Mouse (Mus musculus) heart, embryonic 12.5 days (tissue): ENCODE results near the gene Trim17. TPM values are rescaled to one million over a fixed set of nuclear protein-coding genes. Genes with fewer than 3 reads are reported as not detected.
"Not testable (repeated sequence)": the region's sequence is repeated elsewhere in the genome, so short reads cannot be mapped to it uniquely, and the experiment has no call there.

Experiments used
- ATAC-seq: fragments of 200-750 bp; cut with Nextera tagmentation; 2 replicates; pipeline ENCODE4 v1.8.0; 2017; ENCODE audit warnings: moderate TSS enrichment, moderate library complexity; ENCODE audit not compliant: insufficient number of reproducible peaks, low FRiP score
- H3K27ac ChIP-seq: fragments of 300-500 bp; sonication (generic); 2 replicates; pipeline ENCODE4 v1.5.1; 2016; ENCODE audit warnings: mild to moderate bottlenecking, moderate library complexity; ENCODE audit not compliant: poor library complexity, severe bottlenecking
- H3K27me3 ChIP-seq: fragments of 300-500 bp; sonication (generic); replicated peaks from 2 replicates; pipeline ENCODE4 v1.6.1; 2016; ENCODE audit warnings: mild to moderate bottlenecking, moderate library complexity
- H3K36me3 ChIP-seq: fragments of 300-500 bp; sonication (generic); 2 replicates; pipeline ENCODE4 v1.6.1; 2016; ENCODE audit warnings: mild to moderate bottlenecking, moderate library complexity
- H3K4me1 ChIP-seq: fragments of 300-500 bp; sonication (generic); replicated peaks from 2 replicates; pipeline ENCODE4 v1.6.1; 2016; ENCODE audit warnings: mild to moderate bottlenecking
- H3K4me2 ChIP-seq: fragments of 300-500 bp; sonication (generic); 2 replicates; pipeline ENCODE4 v1.6.1; 2016; ENCODE audit warnings: mild to moderate bottlenecking, moderate library complexity
- H3K4me3 ChIP-seq: fragments of 300-500 bp; sonication (generic); 2 replicates; pipeline ENCODE4 v1.5.1; 2016; ENCODE audit warnings: mild to moderate bottlenecking
- H3K9ac ChIP-seq: fragments of 300-500 bp; sonication (generic); 2 replicates; pipeline ENCODE4 v1.6.1; 2016; ENCODE audit warnings: mild to moderate bottlenecking, moderate library complexity
- H3K9me3 ChIP-seq: fragments of 300-500 bp; sonication (generic); replicated peaks from 2 replicates; pipeline ENCODE4 v1.6.1; 2016; ENCODE audit warnings: mild to moderate bottlenecking, moderate library complexity
- WGBS: fragments of 180-500 bp; shearing (Covaris S2); methylation state at CpG from one replicate; pipeline ENCODE4 v1.1.7; 2016; 5-methylcytosine and 5-hydroxymethylcytosine counted together
- polyA plus RNA-seq: library from polyadenylated mRNA; unstranded; fragments of >200 nt; fragmentation: Nextera tagmentation; extraction: Ambion mirVana; gene quantifications from 2 replicates; pipeline ENCODE4 v1.2.1, GENCODE M21; 2016

The Trim17 gene
- polyA plus RNA-seq, 1 experiment from 2014 or later = 1.1 TPM

GRCm38 (mm10) chr11:58947798-58948528, 6.5 kb upstream of the Trim17 start:
- H3K9ac ChIP-seq = peak overlapping the region; percentile 46; the same call in 1 of the 2 replicates
- ATAC-seq = no peak
- peaks cover 47% of the 10 kb centered on the region for H3K27me3 ChIP-seq
- H3K9me3 ChIP-seq = no peaks in the 10 kb centered on the region
- peak overlapping the region; percentile 69; the same call in 1 of the 2 replicates for H3K27ac ChIP-seq
- H3K4me1 ChIP-seq = peaks cover 10% of the 10 kb centered on the region; the same call in 1 of the 2 replicates
- peak overlapping the region; percentile 42 for H3K4me3 ChIP-seq
- WGBS = 16% methylated on average over 23 of the region's 23 CpGs
- peak overlapping the region; percentile 71 for H3K4me2 ChIP-seq
- H3K36me3 ChIP-seq = no peaks in the 10 kb centered on the region

DNA sequence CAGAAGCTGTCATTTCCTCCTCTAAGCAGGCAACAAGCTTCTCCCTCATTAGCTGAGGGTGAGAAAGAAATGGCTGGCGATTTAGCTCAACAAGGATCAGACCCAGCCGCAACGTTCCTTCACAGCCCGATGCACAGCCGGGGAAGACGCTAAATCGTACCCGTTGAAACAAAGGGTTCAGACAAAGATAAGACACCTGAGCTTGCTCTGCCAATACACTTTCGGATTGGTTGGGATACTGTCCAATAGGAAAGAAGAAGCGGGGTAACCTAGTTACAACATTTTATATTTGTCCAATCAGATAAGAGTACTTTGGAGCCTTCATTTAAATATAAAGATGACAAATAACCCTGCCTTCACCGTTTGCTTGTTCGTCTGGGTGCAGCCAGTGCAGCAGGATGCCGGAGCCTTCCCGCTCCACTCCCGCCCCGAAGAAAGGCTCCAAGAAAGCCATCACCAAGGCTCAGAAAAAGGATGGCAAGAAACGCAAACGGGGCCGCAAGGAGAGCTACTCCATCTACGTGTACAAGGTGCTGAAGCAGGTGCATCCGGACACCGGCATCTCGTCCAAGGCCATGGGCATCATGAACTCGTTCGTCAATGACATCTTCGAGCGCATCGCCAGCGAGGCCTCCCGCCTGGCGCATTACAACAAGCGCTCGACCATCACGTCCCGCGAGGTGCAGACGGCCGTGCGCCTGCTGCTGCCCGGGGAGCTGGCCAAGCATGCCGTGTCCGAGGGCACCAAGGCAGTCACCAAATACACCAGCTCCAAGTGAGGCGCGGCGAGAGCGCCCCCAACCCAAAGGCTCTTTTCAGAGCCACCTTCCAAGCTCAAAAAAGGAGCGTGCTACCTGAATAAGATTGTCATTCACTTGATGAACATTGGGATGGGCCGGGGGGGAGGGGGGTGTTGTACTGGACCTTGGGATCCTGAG, 5.7 kb upstream of the Trim17 start, which contains the start of gene Hist3h2ba:
Hist3h2ba (plus strand) TSS at position 379 of the 938 bp plus-strand sequence.
- Histone ChIP-seq H3K27ac (peak within 1 kb of the TSS; percentile 69), H3K4me1 (peaks cover 18% of the 10 kb centered on the region; the same call in 1 of the 2 replicates), H3K9me3 (no peaks in the 10 kb centered on the region), H3K36me3 (no peaks in the 10 kb centered on the region), H3K27me3 (peaks cover 44% of the 10 kb centered on the region), H3K4me2 (peak within 1 kb of the TSS; percentile 71), H3K9ac (peak within 1 kb of the TSS; percentile 64), H3K4me3 (peak within 1 kb of the TSS; percentile 42)
- peak; percentile 83 for ATAC-seq
- WGBS = under 1% methylated on average over 48 of the region's 48 CpGs

DNA sequence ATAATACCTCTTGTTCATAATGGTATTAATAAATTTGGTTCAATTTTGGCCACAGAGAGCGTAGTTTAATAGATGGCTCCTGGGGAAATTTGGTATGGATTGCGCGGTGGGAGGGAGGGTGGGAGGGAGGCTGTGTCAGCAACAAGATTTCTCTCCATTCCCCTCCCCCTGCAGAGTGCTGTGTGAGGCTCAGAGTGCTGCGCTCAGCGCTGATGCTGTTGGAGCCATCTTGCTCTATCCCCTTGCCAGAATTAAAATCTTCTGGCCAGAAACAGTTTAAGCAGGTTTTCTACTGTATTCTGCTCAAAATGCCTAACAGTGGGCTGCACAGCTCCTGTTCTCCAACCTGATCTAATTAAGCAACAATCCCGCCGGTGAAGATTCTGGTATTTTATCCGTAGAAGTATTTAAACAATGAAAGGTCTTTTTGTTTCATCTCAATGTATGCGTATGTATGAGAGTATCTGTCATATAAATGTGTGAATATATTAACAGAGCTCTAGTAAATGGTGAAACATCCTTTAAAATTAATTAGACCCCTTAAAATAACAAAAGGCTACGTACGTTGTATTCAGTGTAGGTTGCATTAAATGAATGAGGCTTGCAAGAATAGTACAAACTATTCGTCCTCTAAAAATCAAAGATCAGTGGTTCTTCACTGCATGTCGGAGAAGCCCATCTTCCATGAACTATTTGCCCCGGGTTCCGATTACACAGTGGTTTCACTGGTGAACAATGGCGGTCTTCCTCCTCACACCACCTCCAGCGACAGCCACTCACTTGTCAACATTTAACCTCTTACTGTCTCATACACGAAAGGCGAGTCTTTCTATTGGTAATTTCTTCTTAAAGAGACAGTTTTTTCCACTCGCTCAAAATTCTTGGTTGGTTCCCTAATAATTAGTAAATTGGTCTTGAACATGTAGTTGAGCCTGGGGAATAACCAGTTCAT, 4.7 kb upstream of the Trim17 start:
- no peaks in the 10 kb centered on the region for H3K36me3 ChIP-seq
- WGBS = 13% methylated on average over 20 of the region's 20 CpGs
- H3K9me3 ChIP-seq = no peaks in the 10 kb centered on the region
- peaks cover 18% of the 10 kb centered on the region; the same call in 1 of the 2 replicates for H3K4me1 ChIP-seq
- peak overlapping the region; percentile 64 for H3K9ac ChIP-seq
- H3K27me3 ChIP-seq = peaks cover 34% of the 10 kb centered on the region
- H3K4me3 ChIP-seq = peak overlapping the region; percentile 42
- H3K27ac ChIP-seq = peak overlapping the region; percentile 64; the same call in 1 of the 2 replicates
- peak overlapping the region; percentile 71 for H3K4me2 ChIP-seq
- ATAC-seq = no peak

- Histone ChIP-seq H3K36me3 (no peaks in the 10 kb centered on the region), H3K4me1 (peaks cover 23% of the 10 kb centered on the region), H3K27ac (no peak overlapping the region), H3K4me2 (no peak overlapping the region), H3K9ac (no peak overlapping the region), H3K9me3 (no peaks in the 10 kb centered on the region), H3K27me3 (peaks cover 22% of the 10 kb centered on the region), H3K4me3 (no peak overlapping the region)
- whole genome bisulfite sequencing = 79% methylated on average over 5 of the region's 5 CpGs
- no peak for ATAC-seq
Observed at GRCm38 (mm10) chr11:58951210-58951609, 3.3 kb upstream of the Trim17 start.

GRCm38 (mm10) chr11:58953351-58954169, 925 bp upstream of the Trim17 start:
- H3K9me3 ChIP-seq = no peaks in the 10 kb centered on the region
- peaks cover 19% of the 10 kb centered on the region for H3K36me3 ChIP-seq
- ATAC-seq = 0 out of 2 replicates have a peak, but pooled peaks have one; percentile 40
- WGBS = 1% methylated on average over 33 of the region's 33 CpGs
- H3K9ac ChIP-seq = peak overlapping the region; percentile 90
- peaks cover 33% of the 10 kb centered on the region for H3K4me1 ChIP-seq
- peak overlapping the region; percentile 88 for H3K27ac ChIP-seq
- H3K4me2 ChIP-seq = peak overlapping the region; percentile 95
- H3K27me3 ChIP-seq = peaks cover 16% of the 10 kb centered on the region
- peak overlapping the region; percentile 93 for H3K4me3 ChIP-seq

- Histone ChIP-seq H3K9ac (peak overlapping the region; percentile 90), H3K27me3 (peaks cover 16% of the 10 kb centered on the region), H3K4me2 (peak overlapping the region; percentile 95), H3K4me1 (peaks cover 35% of the 10 kb centered on the region), H3K4me3 (peak overlapping the region; percentile 93), H3K27ac (peak overlapping the region; percentile 88), H3K36me3 (peaks cover 20% of the 10 kb centered on the region)
- not testable (repeated sequence) for ATAC-seq, H3K9me3 ChIP-seq
- under 1% methylated on average over 17 of the region's 17 CpGs for WGBS
Observed at GRCm38 (mm10) chr11:58954170-58954419, 390 bp upstream of the Trim17 start.

DNA sequence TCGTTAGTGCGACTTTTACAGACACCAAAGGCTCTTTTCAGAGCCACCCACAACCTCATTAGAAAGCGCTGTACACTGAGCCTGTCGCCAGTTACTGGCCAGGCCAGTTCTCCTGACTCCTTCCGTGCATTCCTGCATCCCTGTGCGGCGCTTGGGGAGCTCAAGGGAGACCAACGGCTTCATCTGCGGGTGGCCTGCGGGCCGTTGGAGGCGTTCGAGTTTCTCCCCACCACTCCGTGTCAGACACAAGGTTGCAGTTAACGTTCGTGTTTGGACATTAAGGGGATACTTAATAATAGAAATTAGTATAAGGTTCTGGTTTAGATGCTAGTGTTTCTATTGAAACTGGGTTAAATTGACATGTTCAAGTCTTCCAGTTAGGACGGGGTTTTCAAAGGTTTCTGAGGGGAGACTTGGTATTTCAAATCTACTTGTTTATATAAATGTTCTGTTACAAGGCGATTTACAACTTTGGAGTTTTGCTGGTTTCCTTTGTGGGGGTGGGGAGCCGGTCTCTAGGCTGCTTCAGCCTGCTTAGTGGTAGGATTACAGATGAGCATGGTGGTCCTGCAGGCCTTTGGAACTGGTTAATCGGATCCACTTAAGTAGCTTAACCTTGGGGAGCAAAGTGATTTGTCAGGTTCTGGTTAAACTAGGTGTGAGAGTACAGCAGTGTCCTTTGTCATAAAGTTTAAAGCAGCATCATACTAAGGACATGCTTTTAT, 820 bp downstream of the Trim17 start:
- peaks cover 39% of the 10 kb centered on the region for H3K4me1 ChIP-seq
- H3K4me3 ChIP-seq = peak overlapping the region; percentile 93
- WGBS = under 1% methylated on average over 20 of the region's 20 CpGs
- H3K27ac ChIP-seq = peak overlapping the region; percentile 98
- H3K9ac ChIP-seq = peak overlapping the region; percentile 97
- peak overlapping the region; percentile 95 for H3K4me2 ChIP-seq
- peaks cover 20% of the 10 kb centered on the region for H3K36me3 ChIP-seq
- no peak; the same call in 1 of the 2 replicates for ATAC-seq
- no peaks in the 10 kb centered on the region for H3K9me3 ChIP-seq
- H3K27me3 ChIP-seq = peaks cover 12% of the 10 kb centered on the region

GRCm38 (mm10) chr11:58955868-58956257, 1.4 kb downstream of the Trim17 start:
- peak overlapping the region; percentile 98; the same call in 1 of the 2 replicates for H3K27ac ChIP-seq
- WGBS = 46% methylated on average over 8 of the region's 8 CpGs
- H3K36me3 ChIP-seq = peaks cover 20% of the 10 kb centered on the region

GRCm38 (mm10) chr11:58957226-58957914, 2.9 kb downstream of the Trim17 start:
- 90% methylated on average over 5 of the region's 5 CpGs for WGBS

More at GRCm38 (mm10) chr11:58955868-58956257, 1.4 kb downstream of the Trim17 start:
- H3K27me3 ChIP-seq = peaks cover 8% of the 10 kb centered on the region
- H3K4me1 ChIP-seq = peaks cover 39% of the 10 kb centered on the region
- peak overlapping the region; percentile 97 for H3K9ac ChIP-seq
- H3K9me3 ChIP-seq = no peaks in the 10 kb centered on the region
- H3K4me3 ChIP-seq = peak overlapping the region; percentile 93
- peak overlapping the region; percentile 95 for H3K4me2 ChIP-seq
- ATAC-seq = no peak

More at GRCm38 (mm10) chr11:58957226-58957914, 2.9 kb downstream of the Trim17 start:
- peaks cover 6% of the 10 kb centered on the region for H3K9me3 ChIP-seq
- peaks cover 11% of the 10 kb centered on the region for H3K27me3 ChIP-seq
- peaks cover 39% of the 10 kb centered on the region for H3K4me1 ChIP-seq
- H3K9ac ChIP-seq = peak overlapping the region; percentile 97
- H3K36me3 ChIP-seq = peaks cover 20% of the 10 kb centered on the region
- no peak overlapping the region for H3K27ac ChIP-seq
- H3K4me2 ChIP-seq = peak overlapping the region; percentile 95
- H3K4me3 ChIP-seq = peak overlapping the region; percentile 93
- no peak for ATAC-seq
